Mouse (Mus musculus) neutrophil, adult 5-6 weeks (primary cell): ENCODE data around the gene Gm42417. TPM values are rescaled to one million over a fixed set of nuclear protein-coding genes. Genes with fewer than 3 reads are reported as not detected.
"Not testable (repeated sequence)": the region's sequence is repeated elsewhere in the genome, so short reads cannot be mapped to it uniquely, and the experiment has no call there.

Source experiments
- ATAC-seq: fragments of 151-379, 151-347 bp; 2 replicates; pipeline ENCODE4 v1.8.0; 2017; ENCODE audit warnings: mild to moderate bottlenecking, moderate TSS enrichment; ENCODE audit not compliant: insufficient number of reproducible peaks, poor library complexity, low FRiP score, severe bottlenecking; ENCODE audit errors: extremely low read depth
- total RNA-seq: library from RNA; stranded (forward); fragments of 200-1000 nt; gene quantifications from 2 replicates; pipeline ENCODE4 v1.2.3, GENCODE M21; 2017

Gene Gm42417
- total RNA-seq, 1 experiment from 2014 or later = not detected

- ATAC-seq = no peak
Observed at GRCm38 (mm10) chr1:36549491-36549890, 10.3 kb upstream of the Gm42417 start.

GRCm38 (mm10) chr1:36548771-36549170 lies 9.5 kb upstream of the Gm42417 start:
- no peak for ATAC-seq

GRCm38 (mm10) chr1:36547981-36548598 lies 8.9 kb upstream of the Gm42417 start:
- no peak for ATAC-seq

GRCm38 (mm10) chr1:36546888-36547471 lies 7.8 kb upstream of the Gm42417 start, which contains the start of gene Ankrd39:
Gene Ankrd39 (minus strand): TSS chr1:36547445.
- peak; percentile 98 for ATAC-seq

- no peak for ATAC-seq
Observed at GRCm38 (mm10) chr1:36545845-36546600, 6.8 kb upstream of the Gm42417 start.

GRCm38 (mm10) chr1:36545382-36545781 lies 6.2 kb upstream of the Gm42417 start:
- ATAC-seq = no peak

GRCm38 (mm10) chr1:36542925-36543324 lies 3.7 kb upstream of the Gm42417 start:
- ATAC-seq = no peak

- no peak for ATAC-seq
Observed at GRCm38 (mm10) chr1:36541844-36542243, 2.6 kb upstream of the Gm42417 start.

GRCm38 (mm10) chr1:36540807-36541206 lies 1.6 kb upstream of the Gm42417 start:
- ATAC-seq = no peak

- no peak for ATAC-seq
Observed at GRCm38 (mm10) chr1:36540132-36540531, 903 bp upstream of the Gm42417 start.

GRCm38 (mm10) chr1:36538727-36539126 lies 502 bp downstream of the Gm42417 start:
- ATAC-seq = no peak

GRCm38 (mm10) chr1:36536783-36537182 lies 2.4 kb downstream of the Gm42417 start, which contains the start of gene Ankrd23:
Gene Ankrd23 (minus strand): TSS chr1:36536883.
- not testable (repeated sequence) for ATAC-seq

GRCm38 (mm10) chr1:36536397-36536728 lies 2.9 kb downstream of the Gm42417 start:
- no peak for ATAC-seq

GRCm38 (mm10) chr1:36535477-36536396 lies 3.5 kb downstream of the Gm42417 start:
- ATAC-seq = no peak

- ATAC-seq = no peak
Observed at GRCm38 (mm10) chr1:36534595-36535058, 4.6 kb downstream of the Gm42417 start.

GRCm38 (mm10) chr1:36533546-36533945 lies 5.7 kb downstream of the Gm42417 start:
- ATAC-seq = no peak

GRCm38 (mm10) chr1:36531461-36531860 lies 7.8 kb downstream of the Gm42417 start:
- ATAC-seq = no peak

- no peak for ATAC-seq
Observed at GRCm38 (mm10) chr1:36530962-36531361, 8.3 kb downstream of the Gm42417 start.

GRCm38 (mm10) chr1:36530485-36530884 lies 8.7 kb downstream of the Gm42417 start:
- no peak for ATAC-seq
